Mouse (Mus musculus) brown adipose tissue, adult 24 weeks (tissue): ENCODE data around the gene Vill. TPM values are rescaled to one million over a fixed set of nuclear protein-coding genes. Genes with fewer than 3 reads are reported as not detected.

Source experiments
- H3K27ac ChIP-seq: fragments of 200-500 bp; replicated peaks from 2 replicates; pipeline ENCODE4 v1.5.1; 2012; ENCODE audit warnings: low read depth, mild to moderate bottlenecking, low read length
- H3K4me1 ChIP-seq: fragments of 200-500 bp; 2 replicates; pipeline ENCODE4 v1.6.1; 2012; ENCODE audit warnings: low read length, mixed read lengths; ENCODE audit not compliant: control insufficient read depth, insufficient read depth, insufficient read length
- H3K4me3 ChIP-seq: fragments of 200-500 bp; 2 replicates; pipeline ENCODE4 v1.5.1; 2012; ENCODE audit warnings: low read depth, mild to moderate bottlenecking, low read length, moderate library complexity; ENCODE audit not compliant: insufficient read depth
- polyA plus RNA-seq: library from polyadenylated mRNA; stranded (reverse); fragments of >200 nt; gene quantifications from 2 replicates; pipeline ENCODE4 v1.2.4, GENCODE M21; 2012; ENCODE audit not compliant: missing spikeins, insufficient read depth, insufficient read length

Gene Vill
- polyA plus RNA-seq, 1 experiment: 1.8 TPM

- H3K27ac ChIP-seq: peak within 1 kb of the TSS; percentile 56
- no peaks in the 10 kb centered on the region for H3K4me1 ChIP-seq
These were observed 49.6 kb downstream of the Vill start, which contains the start of gene Dlec1 for GRCm38 (mm10) chr9:119101992-119102782. Dlec1 (plus strand) TSS chr9:119102478.

DNA sequence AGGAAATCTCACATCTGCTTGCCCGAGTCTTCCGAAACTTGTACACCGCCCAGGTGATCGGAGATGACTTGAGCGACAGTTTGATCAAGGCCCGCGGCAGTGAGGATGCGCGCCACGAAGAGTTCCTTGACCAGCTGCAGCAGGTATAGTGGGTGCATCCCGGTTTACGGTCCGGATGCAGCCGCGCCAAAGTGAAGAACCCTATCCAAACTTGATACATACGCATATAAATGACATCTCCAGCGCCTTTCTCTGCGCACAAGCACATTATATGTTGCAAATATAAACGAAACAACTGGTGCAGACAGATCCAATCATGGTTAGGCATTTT lies 50.2 kb downstream of the Vill start:
- Histone ChIP-seq H3K4me3 (peak overlapping the region; percentile 77), H3K4me1 (no peaks in the 10 kb centered on the region), H3K27ac (no peak overlapping the region)

More at GRCm38 (mm10) chr9:119101992-119102782, 49.6 kb downstream of the Vill start, which contains the start of gene Dlec1:
- H3K4me3 ChIP-seq: peak within 1 kb of the TSS; percentile 77

- Histone ChIP-seq H3K4me1 (no peaks in the 10 kb centered on the region), H3K27ac (no peak overlapping the region)
These were observed 55.0 kb downstream of the Vill start for GRCm38 (mm10) chr9:119107566-119107965.

DNA sequence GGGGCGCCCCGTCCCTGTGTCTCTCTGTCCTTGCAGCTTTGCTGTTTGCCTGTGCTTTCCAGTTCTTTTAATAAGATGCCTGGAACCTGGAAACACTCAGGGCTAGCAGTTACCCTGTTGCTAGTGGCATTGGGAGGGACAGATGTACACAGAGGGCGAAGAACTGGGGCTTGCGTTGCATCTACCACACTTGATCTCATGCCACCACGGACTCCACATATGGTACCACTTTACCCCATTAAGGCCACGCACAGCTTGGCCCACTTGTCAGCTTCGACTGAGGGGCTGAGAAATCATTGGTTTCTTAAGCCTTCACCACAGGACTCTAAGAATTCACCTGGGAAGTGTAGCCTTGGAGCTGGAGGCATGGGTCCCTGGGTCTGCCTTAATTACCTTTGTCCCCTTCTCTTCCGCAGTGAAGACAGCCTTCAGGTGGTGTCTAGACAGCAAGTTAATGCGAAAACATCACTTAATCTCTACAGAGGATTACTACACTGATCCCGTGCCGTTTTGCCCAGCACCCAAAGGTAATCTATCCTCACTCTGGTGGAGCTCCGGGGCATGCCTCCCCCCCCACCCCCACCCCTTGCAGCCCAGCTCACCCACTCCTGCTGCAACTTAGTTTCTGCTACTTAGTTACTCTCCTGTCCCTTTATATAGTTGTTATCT lies 57.2 kb downstream of the Vill start:
- Histone ChIP-seq H3K27ac (no peak overlapping the region), H3K4me3 (no peak overlapping the region), H3K4me1 (no peaks in the 10 kb centered on the region)

More at GRCm38 (mm10) chr9:119107566-119107965, 55.0 kb downstream of the Vill start:
- H3K4me3 ChIP-seq: no peak overlapping the region

DNA sequence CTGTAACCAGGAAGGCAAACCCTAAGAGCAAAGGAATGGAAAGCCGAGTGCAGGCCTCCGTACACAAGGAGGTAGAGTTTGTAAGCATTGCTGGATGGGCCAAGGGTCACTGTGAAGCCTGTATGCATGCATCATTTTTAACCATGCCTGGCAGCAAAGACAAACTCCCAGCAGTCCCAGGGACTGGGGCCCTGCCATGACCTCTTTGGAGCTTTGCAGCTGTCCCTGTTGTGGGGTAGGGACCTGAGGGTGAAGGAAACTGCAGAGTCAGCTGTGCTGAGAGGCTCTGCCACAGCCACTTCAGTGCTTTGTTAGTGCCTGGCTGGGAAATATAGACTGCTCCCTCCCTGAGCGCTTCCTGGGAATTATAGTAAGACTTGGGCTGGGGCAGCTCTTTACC lies 58.1 kb downstream of the Vill start:
- 0 out of 2 replicates have a peak overlapping the region, but pooled peaks have one; percentile 5 for H3K27ac ChIP-seq
- H3K4me1 ChIP-seq: no peaks in the 10 kb centered on the region
- H3K4me3 ChIP-seq: no peak overlapping the region

DNA sequence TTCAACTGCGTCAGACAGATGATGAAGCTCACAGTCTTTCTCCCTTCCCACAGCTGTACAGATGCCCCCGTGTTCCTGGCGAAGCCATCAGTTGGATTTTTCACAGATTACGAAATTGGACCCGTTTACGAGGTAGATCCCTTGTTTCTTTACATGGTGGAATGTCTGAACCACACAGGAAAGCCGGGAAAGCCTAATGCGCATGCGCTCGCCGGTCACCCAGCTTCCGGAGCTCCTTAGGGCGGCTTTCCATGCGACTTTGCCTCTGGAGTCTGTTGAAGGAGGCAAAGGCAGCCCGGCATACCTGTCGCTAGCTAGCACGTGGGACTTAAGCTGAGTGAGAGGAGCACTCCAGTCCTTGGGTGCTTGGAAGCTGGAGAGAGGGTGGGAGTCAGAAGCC lies 62.3 kb downstream of the Vill start:
- no peak overlapping the region for H3K27ac ChIP-seq
- H3K4me3 ChIP-seq: no peak overlapping the region
- no peaks in the 10 kb centered on the region for H3K4me1 ChIP-seq

DNA sequence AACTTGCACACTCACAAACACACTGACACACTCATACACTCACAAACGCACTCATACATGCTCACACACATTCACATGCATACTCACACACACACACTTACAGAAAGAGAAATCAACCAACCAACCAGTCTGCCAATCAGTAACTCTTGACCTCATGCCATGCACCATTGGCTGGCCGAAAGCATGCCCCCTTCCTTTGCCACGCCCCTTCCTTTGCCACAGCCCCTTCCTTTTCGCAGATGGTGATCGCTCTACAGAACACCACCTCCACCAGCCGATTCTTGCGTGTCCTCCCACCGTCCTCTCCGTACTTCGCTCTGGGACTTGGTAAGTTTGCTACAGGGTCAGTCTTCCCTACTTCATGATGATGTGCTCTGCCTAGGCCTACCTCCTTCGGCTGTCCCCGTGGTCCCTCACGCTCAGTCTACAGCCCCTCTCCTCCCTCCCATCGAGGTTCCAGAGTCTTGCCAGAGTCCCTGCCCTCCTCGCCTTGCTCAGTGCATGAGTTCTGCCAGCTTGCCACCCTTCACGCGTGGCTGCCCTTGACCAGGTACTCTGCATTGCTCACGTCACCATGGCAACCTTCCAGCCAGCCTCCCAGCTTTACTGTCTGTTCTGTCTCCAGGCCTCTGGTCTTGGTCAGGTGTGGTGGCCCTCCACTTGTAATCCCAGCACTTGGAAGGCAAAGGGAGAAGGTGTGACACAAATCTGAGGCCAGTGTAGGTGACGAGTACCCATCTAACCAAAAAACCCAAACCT lies 67.0 kb downstream of the Vill start:
- no peaks in the 10 kb centered on the region for H3K4me1 ChIP-seq
- no peak overlapping the region for H3K27ac ChIP-seq
- H3K4me3 ChIP-seq: no peak overlapping the region

DNA sequence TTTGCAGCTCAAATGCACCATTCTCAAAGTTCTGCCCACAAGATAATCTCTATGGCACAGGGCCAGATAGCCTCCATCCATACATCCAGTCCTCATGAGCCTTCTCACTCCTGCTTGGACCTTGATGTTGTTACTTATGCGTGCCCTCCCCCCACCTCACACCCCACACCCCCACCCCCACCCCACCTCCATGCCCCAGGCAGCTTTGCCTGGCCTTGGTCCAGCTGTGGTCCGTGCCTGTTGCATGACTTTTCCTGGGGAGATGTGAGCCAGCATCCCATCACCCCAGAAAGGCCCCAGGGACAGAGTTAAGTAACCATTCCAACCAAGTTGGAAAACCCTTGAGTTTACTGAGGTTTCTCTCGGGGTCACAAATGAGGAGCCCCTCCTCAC lies 67.6 kb downstream of the Vill start:
- Histone ChIP-seq H3K4me1 (no peaks in the 10 kb centered on the region), H3K27ac (no peak overlapping the region), H3K4me3 (no peak overlapping the region)

Other genes starting within 250 kb of the Vill start
- gene Ctdspl, start 126.3 kb upstream of the Vill start, polyA plus RNA-seq: 18.8 and 24.2 TPM in 2 replicates
- 12.0 and 17.2 TPM in 2 replicates for gene Plcd1, start 40.7 kb downstream of the Vill start, polyA plus RNA-seq
- 0.46 and 1.4 TPM in 2 replicates for gene Dlec1, start 49.7 kb downstream of the Vill start, polyA plus RNA-seq
- gene Acaa1b, start 104.3 kb downstream of the Vill start, polyA plus RNA-seq: 25.2 and 31.9 TPM in 2 replicates
- not detected in 2 replicates for gene Gm47289, start 106.4 kb downstream of the Vill start, polyA plus RNA-seq
- gene Slc22a13, start 156.3 kb downstream of the Vill start, polyA plus RNA-seq: not detected in 2 replicates